Mouse (Mus musculus): ENCODE data around the gene Ctps2. TPM values are rescaled to one million over a fixed set of nuclear protein-coding genes. Genes with fewer than 3 reads are reported as not detected.

The Ctps2 gene
- polyA plus RNA-seq, 1 experiment from 2014 or later = 100 TPM

DNA sequence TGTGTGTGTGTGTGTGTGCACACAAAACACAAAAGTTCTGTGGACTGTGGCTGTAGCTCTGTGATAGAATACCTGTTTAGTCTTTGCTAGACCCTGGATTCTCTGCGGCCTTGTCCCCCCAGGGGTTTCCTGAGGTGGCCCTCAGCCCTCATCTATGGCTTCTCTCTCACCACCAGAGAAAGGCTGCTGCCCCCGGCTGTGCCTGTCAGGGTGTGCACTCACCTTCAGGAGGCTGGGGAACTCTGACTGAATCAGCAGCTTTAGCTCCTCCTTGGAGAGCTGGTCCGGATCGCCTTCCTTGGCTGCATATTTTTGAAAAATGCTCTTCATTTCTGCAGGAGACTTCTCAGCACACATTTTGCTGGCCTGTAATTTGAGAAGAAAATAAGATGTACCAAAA, 62.8 kb downstream of the Ctps2 start:
- no peak for ATAC-seq
- Histone ChIP-seq H3K4me3 (replicated peaks; ENCODE audit: low read length) (no peak overlapping the region), H3K36me3 (ENCODE audit: control insufficient read depth, insufficient read depth) (no peaks in the 10 kb centered on the region), H3K27me3 (replicated peaks; ENCODE audit: control insufficient read depth, insufficient read depth, low read length) (0 out of 2 replicates have a peak, but pooled peaks cover 2% of the 10 kb centered on the region), H3K9me3 (ENCODE audit: control insufficient read depth, low read length) (no peaks in the 10 kb centered on the region), H3K4me2 (ENCODE audit: low read length) (no peak overlapping the region), H3K9ac (replicated peaks; ENCODE audit: low read depth, low read length) (no peak overlapping the region), H3K4me1 (replicated peaks; ENCODE audit: control insufficient read depth, insufficient read depth, low read length) (no peaks in the 10 kb centered on the region), H3K27ac (ENCODE audit: low read length) (no peak overlapping the region)
- WGBS = 32% methylated on average over 4 of the region's 4 CpGs

DNA sequence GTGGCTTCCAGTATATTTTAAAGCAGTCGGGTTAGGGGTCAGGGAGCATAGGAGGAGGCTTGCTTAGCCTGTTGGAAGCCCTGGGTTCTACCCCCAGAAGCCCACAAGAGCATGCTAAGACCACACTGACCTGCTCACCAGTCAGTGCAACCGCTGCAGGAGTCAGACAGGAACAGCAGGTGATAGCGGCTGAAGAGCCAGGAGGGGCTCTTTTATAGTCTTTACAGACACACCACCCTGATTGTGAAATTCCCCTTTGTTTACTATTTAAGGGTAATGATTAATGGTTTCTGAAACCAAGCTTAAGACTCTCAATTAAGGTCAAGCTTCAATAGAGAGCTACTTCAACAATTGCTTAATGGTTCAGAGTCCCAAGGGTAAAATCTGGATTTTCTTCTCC, 63.3 kb downstream of the Ctps2 start, which contains the start of gene S100g:
TSS of gene S100g (minus strand) at position 217 of the 400 bp plus-strand sequence.
- Histone ChIP-seq H3K4me2 (ENCODE audit: low read length) (no peak within 1 kb of the TSS), H3K27ac (ENCODE audit: low read length) (no peak within 1 kb of the TSS), H3K4me3 (replicated peaks; ENCODE audit: low read length) (no peak within 1 kb of the TSS), H3K27me3 (replicated peaks; ENCODE audit: control insufficient read depth, insufficient read depth, low read length) (0 out of 2 replicates have a peak, but pooled peaks cover 2% of the 10 kb centered on the region), H3K36me3 (ENCODE audit: control insufficient read depth, insufficient read depth) (no peaks in the 10 kb centered on the region), H3K4me1 (replicated peaks; ENCODE audit: control insufficient read depth, insufficient read depth, low read length) (no peaks in the 10 kb centered on the region), H3K9ac (replicated peaks; ENCODE audit: low read depth, low read length) (no peak within 1 kb of the TSS), H3K9me3 (ENCODE audit: control insufficient read depth, low read length) (no peaks in the 10 kb centered on the region)
- WGBS = 44% methylated on average over 3 of the region's 3 CpGs
- no peak for ATAC-seq

DNA sequence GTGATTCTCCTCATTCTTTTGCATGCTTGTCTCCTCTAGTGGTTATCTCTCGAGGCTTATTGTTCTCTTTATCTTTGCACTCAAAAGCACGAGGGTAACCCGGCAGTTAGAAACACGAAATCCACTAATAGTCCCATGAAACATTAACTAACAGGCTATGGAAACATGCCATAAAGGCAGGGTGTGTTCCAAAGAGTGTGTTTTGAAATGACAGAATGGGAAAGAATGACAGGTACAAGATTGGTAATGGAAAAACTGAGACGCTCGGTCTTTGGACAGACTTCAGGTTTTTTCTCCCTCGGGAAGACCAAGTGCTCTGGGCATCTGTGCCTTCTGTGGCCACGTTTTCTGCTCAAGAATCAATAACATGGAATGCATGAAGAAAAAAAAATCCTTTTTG, 66.4 kb downstream of the Ctps2 start:
- 70% methylated on average over 8 of the region's 8 CpGs for WGBS
- Histone ChIP-seq H3K27ac (ENCODE audit: low read length) (no peak overlapping the region), H3K4me1 (replicated peaks; ENCODE audit: control insufficient read depth, insufficient read depth, low read length) (no peaks in the 10 kb centered on the region), H3K4me2 (ENCODE audit: low read length) (no peak overlapping the region), H3K27me3 (replicated peaks; ENCODE audit: control insufficient read depth, insufficient read depth, low read length) (0 out of 2 replicates have a peak, but pooled peaks cover 2% of the 10 kb centered on the region), H3K9me3 (ENCODE audit: control insufficient read depth, low read length) (no peaks in the 10 kb centered on the region), H3K9ac (replicated peaks; ENCODE audit: low read depth, low read length) (no peak overlapping the region), H3K36me3 (ENCODE audit: control insufficient read depth, insufficient read depth) (no peaks in the 10 kb centered on the region), H3K4me3 (replicated peaks; ENCODE audit: low read length) (no peak overlapping the region)
- no peak for ATAC-seq

DNA sequence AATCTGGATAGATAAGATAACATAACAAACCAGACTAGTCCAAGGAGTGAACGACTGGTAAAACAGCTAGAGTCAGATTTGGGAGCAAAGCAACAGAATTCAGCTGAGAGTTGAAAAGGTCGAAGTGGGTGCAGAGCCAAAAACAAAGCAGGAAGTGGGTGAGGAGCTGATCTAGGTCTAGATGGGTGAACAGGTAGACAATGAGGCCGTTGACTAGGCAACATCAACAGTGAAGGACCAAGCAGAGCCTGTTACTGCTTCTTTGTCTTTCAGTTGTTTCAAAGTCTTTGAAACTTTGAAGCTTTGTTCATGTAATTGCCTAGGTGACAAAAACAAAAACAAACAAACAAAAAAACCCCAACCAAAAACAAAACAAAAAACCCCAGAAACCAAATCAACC, 75.2 kb downstream of the Ctps2 start:
- Histone ChIP-seq H3K4me3 (replicated peaks; ENCODE audit: low read length) (no peak overlapping the region), H3K27me3 (replicated peaks; ENCODE audit: control insufficient read depth, insufficient read depth, low read length) (no peaks in the 10 kb centered on the region), H3K36me3 (ENCODE audit: control insufficient read depth, insufficient read depth) (peaks cover 3% of the 10 kb centered on the region; the same call in 1 of the 2 replicates), H3K4me2 (ENCODE audit: low read length) (no peak overlapping the region), H3K9me3 (ENCODE audit: control insufficient read depth, low read length) (no peaks in the 10 kb centered on the region), H3K27ac (ENCODE audit: low read length) (no peak overlapping the region), H3K9ac (replicated peaks; ENCODE audit: low read depth, low read length) (no peak overlapping the region), H3K4me1 (replicated peaks; ENCODE audit: control insufficient read depth, insufficient read depth, low read length) (no peaks in the 10 kb centered on the region)
- ATAC-seq = no peak
- 90% methylated on average over 3 of the region's 3 CpGs for WGBS

DNA sequence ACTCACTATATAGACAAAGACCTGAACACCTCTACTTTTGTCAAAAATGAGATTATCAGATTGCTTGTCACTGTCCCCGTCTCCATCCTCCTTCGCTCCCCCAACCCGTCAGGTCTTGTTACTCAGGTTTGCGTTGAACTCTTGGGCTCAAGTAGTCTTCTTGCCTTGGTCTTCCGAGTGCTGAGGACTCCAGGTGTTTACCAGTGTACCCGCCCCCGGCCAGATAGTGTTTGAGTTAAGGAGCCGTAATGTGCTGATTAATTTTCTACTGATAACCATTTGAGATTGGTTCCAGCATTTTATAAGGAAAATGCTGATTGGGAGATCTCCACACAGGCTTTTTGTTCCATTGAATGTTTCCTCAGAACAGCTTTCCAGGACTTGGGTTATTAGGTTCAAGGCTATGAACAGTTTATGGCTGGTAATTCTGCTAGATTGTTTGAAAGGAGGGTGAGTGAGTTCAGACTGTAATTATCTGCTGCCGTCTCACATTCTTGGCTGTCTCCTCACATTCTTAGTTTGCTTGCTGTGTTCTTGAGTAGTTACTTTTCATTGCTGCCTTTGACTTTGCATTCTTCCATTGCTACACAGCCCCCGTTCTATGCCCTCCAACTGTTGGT, 85.9 kb downstream of the Ctps2 start:
- WGBS = 94% methylated on average over 10 of the region's 10 CpGs
- Histone ChIP-seq H3K4me2 (ENCODE audit: low read length) (no peak overlapping the region), H3K4me3 (replicated peaks; ENCODE audit: low read length) (no peak overlapping the region), H3K36me3 (ENCODE audit: control insufficient read depth, insufficient read depth) (no peaks in the 10 kb centered on the region), H3K27ac (ENCODE audit: low read length) (no peak overlapping the region), H3K27me3 (replicated peaks; ENCODE audit: control insufficient read depth, insufficient read depth, low read length) (no peaks in the 10 kb centered on the region), H3K4me1 (replicated peaks; ENCODE audit: control insufficient read depth, insufficient read depth, low read length) (no peaks in the 10 kb centered on the region; the same call in 1 of the 2 replicates), H3K9me3 (ENCODE audit: control insufficient read depth, low read length) (no peaks in the 10 kb centered on the region), H3K9ac (replicated peaks; ENCODE audit: low read depth, low read length) (no peak overlapping the region)
- ATAC-seq = no peak

DNA sequence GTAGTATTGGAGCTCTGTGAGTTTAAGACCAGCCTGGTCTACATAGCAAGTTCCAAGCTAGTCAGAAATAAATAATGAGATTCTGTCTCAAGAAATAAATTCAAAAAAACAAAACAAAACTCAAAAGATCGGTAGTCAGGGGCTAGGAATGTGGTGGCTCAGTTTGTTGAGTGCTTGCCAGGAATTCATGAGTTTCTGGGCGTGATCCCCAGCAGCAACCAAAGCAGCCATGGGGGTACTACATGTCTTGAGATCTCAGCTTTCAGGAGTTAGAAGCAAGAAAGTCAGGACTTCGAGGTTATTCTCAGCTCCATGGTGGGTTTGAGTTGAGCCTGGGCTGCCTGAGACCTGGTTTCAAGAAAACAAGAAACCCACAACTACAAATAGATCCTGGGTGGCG, 90.4 kb downstream of the Ctps2 start:
- Histone ChIP-seq H3K4me1 (replicated peaks; ENCODE audit: control insufficient read depth, insufficient read depth, low read length) (no peaks in the 10 kb centered on the region; the same call in 1 of the 2 replicates), H3K4me2 (ENCODE audit: low read length) (no peak overlapping the region), H3K36me3 (ENCODE audit: control insufficient read depth, insufficient read depth) (no peaks in the 10 kb centered on the region), H3K27me3 (replicated peaks; ENCODE audit: control insufficient read depth, insufficient read depth, low read length) (no peaks in the 10 kb centered on the region), H3K9me3 (ENCODE audit: control insufficient read depth, low read length) (no peaks in the 10 kb centered on the region), H3K4me3 (replicated peaks; ENCODE audit: low read length) (no peak overlapping the region), H3K9ac (replicated peaks; ENCODE audit: low read depth, low read length) (no peak overlapping the region), H3K27ac (ENCODE audit: low read length) (no peak overlapping the region)
- ATAC-seq = no peak
- 74% methylated on average over 4 of the region's 4 CpGs for WGBS

DNA sequence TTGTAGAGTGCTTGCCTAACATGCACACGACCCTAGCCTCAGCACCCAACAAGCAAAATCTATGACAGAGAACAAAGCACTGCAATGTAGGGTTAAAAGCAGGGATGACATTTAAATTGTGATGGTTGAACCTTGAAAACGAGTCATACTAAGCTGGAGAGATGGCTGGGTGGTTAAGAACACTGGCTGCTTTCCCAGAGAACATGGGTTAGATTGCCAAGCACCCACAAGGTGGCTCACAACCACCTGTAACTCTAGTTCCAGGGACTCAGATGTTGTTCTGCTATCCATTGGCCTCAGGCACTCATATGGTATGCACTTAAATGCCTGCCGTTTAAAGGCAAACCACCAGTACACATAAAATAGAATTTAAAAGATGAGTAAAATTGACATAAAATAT, 91.1 kb downstream of the Ctps2 start:
- H3K4me1 ChIP-seq (replicated peaks; ENCODE audit: control insufficient read depth, insufficient read depth, low read length) = no peaks in the 10 kb centered on the region; the same call in 1 of the 2 replicates
- H3K4me3 ChIP-seq (replicated peaks; ENCODE audit: low read length) = no peak overlapping the region
- H3K4me2 ChIP-seq (ENCODE audit: low read length) = no peak overlapping the region
- 78% methylated on average over 3 of the region's 3 CpGs for WGBS
- H3K9me3 ChIP-seq (ENCODE audit: control insufficient read depth, low read length) = no peaks in the 10 kb centered on the region
- ATAC-seq = no peak
- H3K27me3 ChIP-seq (replicated peaks; ENCODE audit: control insufficient read depth, insufficient read depth, low read length) = no peaks in the 10 kb centered on the region
- no peak overlapping the region for H3K27ac ChIP-seq (ENCODE audit: low read length)
- no peak overlapping the region for H3K9ac ChIP-seq (replicated peaks; ENCODE audit: low read depth, low read length)
- peaks cover 2% of the 10 kb centered on the region; the same call in 1 of the 2 replicates for H3K36me3 ChIP-seq (ENCODE audit: control insufficient read depth, insufficient read depth)

DNA sequence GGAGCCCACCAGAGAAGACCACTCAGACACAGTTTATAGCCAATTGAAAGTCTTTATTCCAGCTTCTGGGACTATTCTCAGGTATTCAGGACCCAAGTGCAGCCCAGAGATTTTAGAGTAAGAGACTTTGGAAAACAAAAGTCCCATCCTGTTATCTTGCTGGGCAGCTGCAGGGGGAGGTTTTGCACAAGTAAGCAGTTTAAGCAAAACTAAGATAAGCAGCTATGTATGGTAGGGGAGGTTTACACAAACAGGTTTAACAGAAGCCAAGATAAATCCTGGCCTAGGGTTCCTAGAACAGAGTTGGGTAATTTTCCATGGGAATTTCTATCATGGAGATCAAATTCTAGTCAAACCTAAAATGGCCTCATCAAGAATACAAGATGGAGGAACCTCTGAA, 126.8 kb downstream of the Ctps2 start:
- no peaks in the 10 kb centered on the region for H3K9me3 ChIP-seq (ENCODE audit: control insufficient read depth, low read length)
- peaks cover 4% of the 10 kb centered on the region; the same call in 1 of the 2 replicates for H3K36me3 ChIP-seq (ENCODE audit: control insufficient read depth, insufficient read depth)
- H3K27ac ChIP-seq (ENCODE audit: low read length) = no peak overlapping the region
- no peaks in the 10 kb centered on the region for H3K4me1 ChIP-seq (replicated peaks; ENCODE audit: control insufficient read depth, insufficient read depth, low read length)
- no peaks in the 10 kb centered on the region for H3K27me3 ChIP-seq (replicated peaks; ENCODE audit: control insufficient read depth, insufficient read depth, low read length)
- no peak overlapping the region for H3K9ac ChIP-seq (replicated peaks; ENCODE audit: low read depth, low read length)
- ATAC-seq = no peak
- H3K4me3 ChIP-seq (replicated peaks; ENCODE audit: low read length) = no peak overlapping the region
- H3K4me2 ChIP-seq (ENCODE audit: low read length) = no peak overlapping the region

DNA sequence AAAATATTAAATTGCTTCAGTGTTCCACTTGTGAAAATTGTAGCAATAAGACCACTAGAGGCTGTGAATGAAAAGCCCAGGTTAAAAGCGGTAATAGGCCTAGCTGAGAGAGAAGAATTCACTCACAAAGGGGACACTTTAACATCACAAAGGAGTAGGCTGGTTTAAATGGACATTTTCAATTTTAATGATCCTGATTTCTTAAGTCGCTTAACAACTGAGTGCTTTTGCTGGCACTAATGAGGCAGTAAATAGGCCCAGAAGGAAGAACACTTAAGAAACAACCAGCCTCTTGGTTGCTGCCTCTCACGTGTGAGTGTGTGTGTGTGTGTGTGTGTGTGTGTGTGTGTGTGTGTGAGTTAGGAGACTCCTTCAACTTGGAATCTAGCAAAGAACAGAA, 137.7 kb downstream of the Ctps2 start:
- peak; percentile 84 for ATAC-seq
- no peak overlapping the region for H3K4me3 ChIP-seq (replicated peaks; ENCODE audit: low read length)
- no peaks in the 10 kb centered on the region for H3K36me3 ChIP-seq (ENCODE audit: control insufficient read depth, insufficient read depth)
- H3K4me1 ChIP-seq (replicated peaks; ENCODE audit: control insufficient read depth, insufficient read depth, low read length) = no peaks in the 10 kb centered on the region
- H3K9me3 ChIP-seq (ENCODE audit: control insufficient read depth, low read length) = no peaks in the 10 kb centered on the region
- H3K4me2 ChIP-seq (ENCODE audit: low read length) = no peak overlapping the region
- 18% methylated on average over 3 of the region's 3 CpGs for WGBS
- peaks cover 2% of the 10 kb centered on the region; the same call in 1 of the 2 replicates for H3K27me3 ChIP-seq (replicated peaks; ENCODE audit: control insufficient read depth, insufficient read depth, low read length)
- H3K27ac ChIP-seq (ENCODE audit: low read length) = no peak overlapping the region
- H3K9ac ChIP-seq (replicated peaks; ENCODE audit: low read depth, low read length) = no peak overlapping the region

DNA sequence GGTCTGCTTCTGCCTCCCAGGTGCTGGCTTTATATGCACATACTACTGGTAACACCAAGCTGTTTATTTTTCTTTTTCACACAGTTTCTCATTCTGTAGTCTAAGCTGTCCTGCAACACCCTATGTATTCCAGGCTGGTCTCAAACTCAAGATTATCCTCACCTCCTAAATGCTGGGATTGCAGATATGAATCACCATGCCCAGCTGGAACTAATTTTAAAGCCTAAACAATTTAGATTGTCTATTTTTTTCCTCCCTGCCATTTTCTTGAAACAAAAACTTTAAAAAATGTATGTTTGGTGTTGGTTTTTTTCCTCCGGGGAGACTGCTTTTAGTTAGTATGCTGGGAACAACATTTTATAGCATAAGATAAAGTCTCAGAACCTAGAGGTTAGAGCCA, 141.7 kb downstream of the Ctps2 start:
- Histone ChIP-seq H3K36me3 (ENCODE audit: control insufficient read depth, insufficient read depth) (no peaks in the 10 kb centered on the region), H3K4me2 (ENCODE audit: low read length) (no peak overlapping the region), H3K27ac (ENCODE audit: low read length) (no peak overlapping the region), H3K9ac (replicated peaks; ENCODE audit: low read depth, low read length) (no peak overlapping the region), H3K9me3 (ENCODE audit: control insufficient read depth, low read length) (no peaks in the 10 kb centered on the region), H3K4me3 (replicated peaks; ENCODE audit: low read length) (no peak overlapping the region), H3K27me3 (replicated peaks; ENCODE audit: control insufficient read depth, insufficient read depth, low read length) (peaks cover 2% of the 10 kb centered on the region; the same call in 1 of the 2 replicates), H3K4me1 (replicated peaks; ENCODE audit: control insufficient read depth, insufficient read depth, low read length) (no peaks in the 10 kb centered on the region)
- ATAC-seq = no peak
- WGBS = 97% methylated on average over 1 of the region's 1 CpGs
